Mouse (Mus musculus) erythroblast, adult 5-6 weeks (primary cell): ENCODE results near the gene Pole3. TPM values are rescaled to one million over a fixed set of nuclear protein-coding genes. Genes with fewer than 3 reads are reported as not detected.
"Not testable (repeated sequence)": the region's sequence is repeated elsewhere in the genome, so short reads cannot be mapped to it uniquely, and the experiment has no call there.

Experiments used
- ATAC-seq: replicated peaks from 2 replicates; pipeline ENCODE4 v1.8.0; 2016; ENCODE audit warnings: moderate number of reproducible peaks, mild to moderate bottlenecking, moderate TSS enrichment, inconsistent platforms; ENCODE audit not compliant: poor library complexity, low FRiP score, severe bottlenecking
- total RNA-seq, 2 experiments: library from RNA; stranded (forward) in 1 of 2; stranded (reverse) in 1 of 2; fragments of 150-400 nt in 1 of 2; fragments of 200-764, 138-1000 nt in 1 of 2; gene quantifications; 2 replicates each; pipeline versions ENCODE4 v1.2.3 to v1.2.4; 2015 to 2017; ENCODE audit warnings: low replicate concordance in 2 of 2

Pole3 gene
- total RNA-seq, 2 experiments from 2014 or later: 14.1 to 30.7 TPM

DNA sequence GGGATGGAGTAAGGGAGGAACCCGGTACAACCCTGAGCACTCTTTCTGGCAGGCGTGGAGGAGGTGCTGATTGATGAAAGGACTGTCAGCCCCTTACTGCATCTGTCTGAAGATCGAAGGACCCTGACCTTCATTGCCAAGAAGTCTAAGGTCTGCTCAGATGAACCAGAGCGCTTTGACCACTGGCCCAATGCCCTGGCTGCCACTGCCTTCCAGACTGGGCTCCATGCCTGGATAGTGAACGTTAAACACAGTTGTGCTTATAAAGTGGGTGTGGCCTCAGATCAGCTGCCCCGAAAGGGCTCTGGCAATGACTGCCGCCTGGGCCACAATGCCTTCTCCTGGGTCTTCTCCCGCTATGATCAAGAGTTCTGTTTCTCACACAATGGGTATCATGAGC lies 28.9 kb downstream of the Pole3 start:
- no peak for ATAC-seq

DNA sequence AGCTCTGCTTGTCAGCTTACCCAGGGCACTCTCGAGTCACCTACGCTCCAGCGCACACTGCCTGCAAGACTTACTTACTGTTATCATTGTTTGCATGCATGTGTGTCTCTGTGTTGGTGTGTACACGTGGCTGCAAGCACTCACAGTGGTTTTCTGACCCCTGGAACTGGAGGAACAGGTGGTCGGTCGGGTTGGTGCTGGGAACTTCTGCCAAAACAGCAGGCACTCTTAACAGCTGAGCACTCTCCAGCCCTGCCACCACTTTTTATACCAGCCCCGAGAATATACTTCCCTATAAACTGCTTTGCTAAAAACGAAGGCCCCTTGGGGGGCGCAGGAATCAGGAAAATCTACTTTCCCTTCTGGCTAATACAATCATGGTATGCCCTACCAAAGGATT lies 30.6 kb downstream of the Pole3 start:
- ATAC-seq: no peak

DNA sequence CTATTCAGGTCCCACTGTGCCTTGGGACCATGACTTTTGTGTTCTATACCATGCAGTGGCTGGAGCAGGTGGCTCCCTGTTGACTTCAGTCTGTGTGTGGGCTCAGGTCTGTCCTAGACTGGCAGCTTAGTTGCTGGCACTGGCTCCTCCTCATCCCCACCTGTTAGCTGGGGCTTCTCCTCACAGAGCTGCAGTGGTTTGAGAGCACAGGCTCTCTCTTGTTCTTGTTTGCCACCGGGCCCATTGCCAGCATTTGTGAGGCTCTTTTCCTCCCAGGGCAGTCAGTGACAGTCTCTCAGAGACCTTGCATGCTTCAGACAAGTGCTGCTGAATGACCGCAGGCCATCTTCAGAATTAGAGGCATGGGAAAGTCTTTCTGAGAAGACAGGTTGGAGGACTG lies 32.2 kb downstream of the Pole3 start:
- no peak for ATAC-seq

DNA sequence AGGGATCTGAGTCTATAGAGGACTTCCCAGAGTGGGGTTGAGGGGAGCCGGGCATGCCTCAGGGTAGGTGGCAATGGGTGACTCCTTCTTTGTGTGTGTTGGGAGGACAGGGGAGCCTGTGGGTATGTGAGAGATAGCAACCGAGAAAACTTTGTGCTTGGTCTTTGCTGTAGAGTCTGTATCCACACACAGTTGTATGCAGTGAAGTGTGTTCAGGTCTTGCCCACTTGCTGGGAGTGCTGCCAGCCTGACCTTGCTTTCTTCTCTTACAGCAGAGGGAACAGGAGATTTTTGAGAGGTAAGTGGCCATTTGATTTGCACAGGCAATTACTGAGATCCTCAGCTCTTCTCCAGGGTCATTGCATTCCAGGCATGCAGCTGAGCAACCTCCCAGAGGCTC lies 37.0 kb downstream of the Pole3 start:
- no peak for ATAC-seq

DNA sequence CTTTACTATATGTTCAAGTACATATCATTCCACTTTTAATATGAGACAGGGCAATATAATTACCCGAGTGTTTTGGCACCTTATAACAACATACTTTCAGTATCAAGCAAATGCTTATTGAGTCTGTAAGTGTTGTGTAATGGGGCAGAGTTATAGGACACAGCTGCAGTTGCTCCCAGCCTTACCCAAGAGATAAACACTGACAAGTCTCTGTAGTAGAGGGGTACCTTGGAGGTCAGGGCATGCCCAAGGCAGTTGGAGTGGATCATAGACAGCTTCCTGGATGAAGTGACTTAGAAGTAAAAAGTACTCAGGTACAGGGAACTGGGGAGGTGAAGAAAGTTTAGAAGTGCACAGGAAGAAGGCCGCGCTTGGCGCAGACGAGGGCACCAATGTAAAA lies 37.7 kb downstream of the Pole3 start:
- ATAC-seq: no peak

DNA sequence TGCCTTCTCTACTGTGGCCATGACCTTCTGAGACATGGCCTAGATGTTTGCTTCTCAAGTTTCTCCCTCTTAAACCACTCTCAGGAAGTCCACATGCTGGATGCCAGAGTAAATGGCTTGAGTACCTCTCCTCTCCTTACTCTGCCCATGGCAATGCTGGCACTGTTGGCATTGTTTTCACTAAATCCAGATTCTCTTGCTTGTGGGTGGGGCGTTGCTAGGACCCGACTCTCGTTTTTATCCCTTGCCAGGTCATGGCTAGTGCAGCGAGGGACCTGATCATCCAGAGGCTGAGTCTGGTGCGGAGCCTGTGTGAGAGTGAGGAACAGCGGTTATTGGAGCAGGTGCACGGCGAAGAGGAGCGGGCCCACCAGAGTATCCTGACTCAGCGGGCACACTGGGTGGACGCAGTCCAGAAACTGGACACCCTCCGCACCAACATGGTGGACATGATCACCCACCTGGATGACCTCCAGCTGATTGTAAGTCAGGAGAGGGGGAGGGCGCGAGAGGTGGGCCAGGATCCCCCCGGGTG lies 38.6 kb downstream of the Pole3 start:
- ATAC-seq: no peak

DNA sequence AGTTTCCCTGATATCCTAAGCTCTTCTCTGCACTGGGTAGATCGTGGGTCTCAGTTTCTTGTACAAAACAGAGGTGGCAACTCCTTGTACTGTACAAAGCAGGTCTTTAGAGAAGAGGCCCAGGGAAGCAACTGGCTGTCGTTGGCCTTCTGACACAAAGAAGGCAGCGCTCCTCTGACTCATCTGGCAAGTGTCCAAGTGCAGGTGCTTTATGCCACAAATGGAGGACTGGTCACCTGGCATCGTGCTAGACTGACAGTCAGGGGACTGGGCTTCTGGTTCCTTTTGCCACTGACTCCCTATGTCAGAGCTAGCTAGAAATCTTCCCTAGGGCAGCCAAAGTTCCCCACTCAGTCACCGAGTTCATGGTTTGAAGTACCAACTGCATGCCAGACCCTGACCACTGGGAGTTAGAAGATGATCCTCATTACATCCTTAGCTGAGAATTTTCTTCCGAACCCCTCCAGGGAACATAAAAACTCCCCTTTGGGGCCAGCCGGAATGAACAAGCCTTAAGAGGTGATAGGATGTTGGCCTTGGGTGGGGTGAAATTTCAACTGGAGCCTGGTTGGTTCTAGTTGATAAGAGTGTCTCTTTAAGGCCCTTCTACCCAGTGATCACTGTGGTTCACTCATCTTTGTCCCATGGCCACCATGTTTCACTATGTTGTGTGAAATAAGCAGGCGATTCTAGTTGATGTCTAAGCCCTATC lies 39.3 kb downstream of the Pole3 start:
- peak; percentile 85 for ATAC-seq

DNA sequence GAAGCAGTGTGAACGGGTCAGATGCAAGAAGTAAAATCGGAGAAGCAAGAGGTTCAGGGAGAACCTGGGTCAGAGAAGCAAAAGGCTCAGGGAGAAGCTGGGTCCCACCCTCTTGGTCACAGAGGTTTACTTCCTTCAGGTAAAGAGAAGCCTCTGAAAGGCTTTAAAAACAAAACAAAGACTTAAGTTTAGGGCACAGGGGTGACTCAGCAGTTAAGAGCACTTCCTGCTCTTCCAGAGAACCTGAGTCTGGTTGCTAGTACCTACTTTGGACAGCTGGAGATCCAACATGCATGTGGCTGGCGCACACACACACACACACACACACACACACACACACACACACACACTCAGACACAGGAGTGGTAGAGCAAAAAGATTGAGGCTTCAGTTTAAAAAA lies 39.9 kb downstream of the Pole3 start:
- 0 out of 2 replicates have a peak, but pooled peaks have one; percentile 16 for ATAC-seq

DNA sequence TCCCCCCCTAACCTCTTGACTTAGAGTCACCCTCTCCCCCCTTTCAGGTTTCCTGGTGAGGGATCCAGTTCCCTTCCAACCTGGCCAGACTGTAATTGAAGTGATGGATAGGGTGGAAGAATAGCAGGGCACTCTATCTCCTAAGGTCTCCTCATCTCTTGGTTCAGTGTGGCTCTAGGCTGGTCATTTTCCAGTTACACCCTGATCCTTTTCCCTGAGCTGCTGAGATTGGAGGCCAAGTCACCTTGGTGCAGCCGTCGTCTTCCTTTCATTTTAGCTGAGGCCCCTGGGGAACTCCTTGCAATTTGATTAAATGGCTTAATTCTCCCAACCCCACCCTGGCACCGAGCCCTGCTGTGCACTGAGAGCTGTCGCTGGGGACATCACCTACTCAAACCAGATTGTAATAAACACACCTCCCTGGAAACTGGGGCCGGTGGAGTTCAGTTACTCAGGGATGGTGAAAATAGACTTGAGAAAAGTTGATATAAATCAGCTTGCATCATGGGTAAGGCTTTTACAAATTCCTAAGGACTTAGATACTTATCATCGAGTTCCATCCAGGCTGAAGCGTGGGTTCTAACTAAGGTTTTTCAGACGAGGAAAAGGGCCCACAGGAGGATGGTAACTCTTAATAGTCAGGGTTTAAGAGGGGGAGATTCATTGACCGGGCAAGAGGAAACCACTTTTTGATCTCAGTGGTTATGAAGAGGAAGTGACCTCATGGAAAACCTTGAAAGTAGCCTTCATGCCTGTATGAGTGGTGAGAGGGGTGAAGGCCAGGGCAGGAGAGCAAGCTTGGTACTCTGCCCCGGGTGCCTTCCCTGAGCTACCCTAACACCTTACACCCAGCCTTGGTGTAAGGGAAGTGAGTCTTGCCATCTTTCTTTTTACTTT lies 43.9 kb downstream of the Pole3 start:
- no peak for ATAC-seq

DNA sequence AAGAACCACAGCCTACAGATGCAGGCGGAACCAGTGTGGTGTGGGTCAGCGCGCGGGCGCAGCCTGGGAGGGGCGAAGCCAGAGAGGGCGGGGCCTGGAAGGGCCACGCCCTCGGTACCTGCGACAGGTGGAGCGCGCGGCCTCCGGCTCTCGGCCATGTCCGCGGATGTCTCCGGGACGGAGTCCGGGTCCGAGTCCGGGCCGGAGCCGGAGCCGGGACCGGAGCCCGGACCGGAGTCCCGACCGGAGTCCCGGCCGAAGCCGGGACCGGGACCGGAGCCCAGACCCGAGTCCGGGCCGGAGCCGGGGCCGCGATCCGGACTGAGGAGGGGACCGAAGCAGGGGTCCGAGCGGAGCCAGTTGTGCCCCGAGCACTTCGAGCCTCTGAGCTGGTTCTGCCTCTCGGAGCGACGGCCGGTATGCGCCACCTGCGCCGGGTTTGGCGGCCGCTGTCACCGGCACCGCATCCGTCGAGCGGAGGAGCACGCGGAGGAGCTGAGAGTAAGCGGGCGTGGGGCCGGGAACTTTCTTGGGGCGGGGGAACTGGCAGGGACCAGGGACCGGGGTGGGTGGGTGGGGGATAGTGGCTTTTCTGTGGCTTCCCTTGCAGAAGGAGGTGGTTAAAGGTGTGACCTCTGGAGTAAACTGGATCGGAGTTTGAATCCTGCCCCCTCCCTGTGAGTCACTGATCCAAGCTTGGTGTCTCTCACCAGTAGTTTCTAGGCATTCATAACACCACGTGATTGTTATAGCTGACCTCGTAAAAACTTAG lies 44.7 kb downstream of the Pole3 start, which contains the start of gene Bspry:
TSS of gene Bspry (plus strand) at position 117 of the 772 bp plus-strand sequence.
- peak; percentile 60 for ATAC-seq

DNA sequence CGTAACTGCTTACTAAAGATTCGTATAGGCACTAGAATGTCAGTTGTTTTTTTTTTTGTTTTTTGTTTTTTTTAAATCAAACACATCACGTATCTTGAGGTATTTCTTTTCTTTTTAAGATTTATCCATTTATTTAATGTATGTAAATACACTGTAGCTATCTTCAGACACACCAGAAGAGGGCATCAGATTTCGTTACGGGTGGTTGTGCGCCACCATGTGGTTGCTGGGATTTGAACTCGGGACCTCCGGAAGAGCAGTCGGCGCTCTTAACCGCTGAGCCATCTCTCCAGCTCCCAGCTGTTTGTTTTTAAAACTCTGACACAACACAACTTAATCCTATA lies 45.3 kb downstream of the Pole3 start:
- not testable (repeated sequence) for ATAC-seq

DNA sequence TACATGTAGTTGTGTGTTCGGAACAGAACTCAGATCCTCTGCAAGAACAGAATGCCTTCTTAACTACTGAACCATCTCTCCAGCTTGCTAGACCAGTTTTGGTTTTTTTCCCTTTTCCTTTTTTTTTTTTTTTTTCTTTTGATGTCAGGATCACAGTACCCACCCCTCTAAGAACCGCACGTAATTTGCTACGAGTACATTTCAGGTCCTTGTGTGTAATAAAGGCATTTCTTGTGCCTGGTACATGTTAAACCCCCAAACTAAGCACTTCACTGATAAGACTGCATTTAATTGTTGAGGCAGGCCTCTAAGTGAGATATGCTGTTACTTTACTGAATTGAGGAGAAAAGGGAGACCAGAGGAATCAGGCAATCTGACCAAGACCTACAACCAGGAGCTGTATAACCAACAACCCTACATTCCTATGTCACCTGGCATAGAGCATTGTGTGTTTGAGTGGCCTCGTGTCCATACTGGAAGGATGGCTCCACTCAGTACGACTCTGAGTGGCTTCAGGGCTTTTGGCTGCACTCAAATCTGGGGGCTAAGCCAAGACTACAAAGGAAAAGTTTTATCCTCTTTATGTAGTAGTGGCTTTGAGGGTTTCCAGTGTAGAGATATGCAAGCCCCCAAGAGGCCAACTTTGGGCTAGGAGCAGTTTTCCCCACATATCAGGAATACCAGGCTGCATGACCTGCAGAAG lies 47.2 kb downstream of the Pole3 start:
- ATAC-seq: no peak

DNA sequence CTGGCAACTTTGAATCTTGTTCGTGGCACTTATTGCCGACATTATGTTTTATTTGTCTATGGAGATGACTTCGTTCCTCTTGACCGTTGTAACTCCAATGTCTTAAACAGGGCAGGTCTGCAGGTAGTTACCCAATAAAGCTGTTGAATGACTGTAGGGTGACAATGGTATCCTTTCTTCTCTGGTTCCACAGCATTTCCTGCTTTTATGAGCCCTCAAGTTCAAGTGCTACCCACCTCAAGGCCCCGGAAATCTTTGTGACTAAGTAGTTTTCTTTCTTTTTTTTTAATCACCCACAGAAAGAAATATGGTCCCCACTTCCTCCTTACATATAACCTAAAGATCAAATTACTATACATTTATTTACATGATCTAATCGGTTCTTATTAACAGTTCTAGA lies 49.1 kb downstream of the Pole3 start:
- ATAC-seq: no peak

DNA sequence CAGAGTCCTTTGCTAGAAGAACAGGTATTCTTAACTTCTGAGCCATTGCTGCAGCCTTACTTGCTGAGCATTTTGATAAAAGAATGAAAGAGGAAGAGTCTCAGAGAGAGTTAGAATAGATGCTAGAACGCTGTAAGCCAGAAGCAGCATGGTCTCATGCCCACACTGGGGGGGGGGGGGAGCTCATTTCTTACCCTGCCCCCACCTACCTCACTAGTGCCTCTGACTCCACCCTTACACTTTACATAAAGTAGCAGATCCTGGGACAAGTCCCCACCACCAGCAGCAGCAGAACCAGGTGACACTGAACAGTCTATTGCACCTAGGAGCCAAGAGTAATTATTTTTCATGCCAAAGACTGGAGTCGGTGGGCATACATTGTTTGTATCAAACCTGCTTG lies 49.7 kb downstream of the Pole3 start:
- no peak for ATAC-seq

Other genes starting within 250 kb of the Pole3 start
- 15.0 and 25.9 TPM in 2 replicates for gene Fkbp15, start 164.5 kb downstream of the Pole3 start, total RNA-seq (2015; ENCODE audit: low replicate concordance)
- 29.0 and 31.6 TPM in 2 replicates for gene Fkbp15, start 164.5 kb downstream of the Pole3 start, total RNA-seq (2017; ENCODE audit: low replicate concordance)
- gene Slc31a1, start 164.3 kb downstream of the Pole3 start, total RNA-seq (2015; ENCODE audit: low replicate concordance): 2.7 and 5.2 TPM in 2 replicates
- gene Slc31a1, start 164.3 kb downstream of the Pole3 start, total RNA-seq (2017; ENCODE audit: low replicate concordance): 3.7 and 5.4 TPM in 2 replicates
- gene Cdc26, start 116.4 kb downstream of the Pole3 start, total RNA-seq (2015; ENCODE audit: low replicate concordance): 33.4 and 49.1 TPM in 2 replicates
- gene Cdc26, start 116.4 kb downstream of the Pole3 start, total RNA-seq (2017; ENCODE audit: low replicate concordance): 30.9 and 33.0 TPM in 2 replicates
- 1.3 and 2.7 TPM in 2 replicates for gene Prpf4, start 116.3 kb downstream of the Pole3 start, total RNA-seq (2015; ENCODE audit: low replicate concordance)
- 7.0 and 12.5 TPM in 2 replicates for gene Prpf4, start 116.3 kb downstream of the Pole3 start, total RNA-seq (2017; ENCODE audit: low replicate concordance)
- gene Rnf183, start 89.8 kb downstream of the Pole3 start, total RNA-seq (2015; ENCODE audit: low replicate concordance): not detected in 2 replicates
- not detected in 2 replicates for gene Rnf183, start 89.8 kb downstream of the Pole3 start, total RNA-seq (2017; ENCODE audit: low replicate concordance)
- 0.63 TPM in 1 of 2 replicates, not detected in the other for gene Wdr31, start 54.2 kb downstream of the Pole3 start, total RNA-seq (2015; ENCODE audit: low replicate concordance)
- 0.42 TPM in 1 of 2 replicates, not detected in the other for gene Wdr31, start 54.2 kb downstream of the Pole3 start, total RNA-seq (2017; ENCODE audit: low replicate concordance)
- not detected in 2 replicates for gene Bspry, start 45.0 kb downstream of the Pole3 start, total RNA-seq (2015; ENCODE audit: low replicate concordance)
- not detected in 2 replicates for gene Bspry, start 45.0 kb downstream of the Pole3 start, total RNA-seq (2017; ENCODE audit: low replicate concordance)
- not detected in 2 replicates for gene Hdhd3, start 21.6 kb downstream of the Pole3 start, total RNA-seq (2015; ENCODE audit: low replicate concordance)
- gene Hdhd3, start 21.6 kb downstream of the Pole3 start, total RNA-seq (2017; ENCODE audit: low replicate concordance): 1.0 TPM in 1 of 2 replicates, not detected in the other
- 105 and 125 TPM in 2 replicates for gene Alad, start 5.2 kb downstream of the Pole3 start, total RNA-seq (2015; ENCODE audit: low replicate concordance)
- 81.9 and 128 TPM in 2 replicates for gene Alad, start 5.2 kb downstream of the Pole3 start, total RNA-seq (2017; ENCODE audit: low replicate concordance)
- gene 4933430I17Rik, start 301 bp upstream of the Pole3 start, total RNA-seq (2015; ENCODE audit: low replicate concordance): not detected in 2 replicates
- gene 4933430I17Rik, start 301 bp upstream of the Pole3 start, total RNA-seq (2017; ENCODE audit: low replicate concordance): not detected in 2 replicates
- 13.4 and 18.8 TPM in 2 replicates for gene Rgs3, start 34.8 kb upstream of the Pole3 start, total RNA-seq (2015; ENCODE audit: low replicate concordance)
- 2.5 and 4.5 TPM in 2 replicates for gene Rgs3, start 34.8 kb upstream of the Pole3 start, total RNA-seq (2017; ENCODE audit: low replicate concordance)